Mouse (Mus musculus) layer of hippocampus, adult 9-11 months (tissue): ENCODE data around the gene Ccl22.
A peak's percentile ranks its signal among the peaks of the same experiment; 100 is the strongest.

Experiments used
- DNase-seq: peaks from one replicate; pipeline ENCODE4 v3.0.0; 2022

Ccl22 gene

GRCm38 (mm10) chr8:94779534-94780294, 34.3 kb downstream of the Ccl22 start:
- no peak for DNase-seq

GRCm38 (mm10) chr8:94780491-94781154, 35.2 kb downstream of the Ccl22 start:
- no peak for DNase-seq

DNA sequence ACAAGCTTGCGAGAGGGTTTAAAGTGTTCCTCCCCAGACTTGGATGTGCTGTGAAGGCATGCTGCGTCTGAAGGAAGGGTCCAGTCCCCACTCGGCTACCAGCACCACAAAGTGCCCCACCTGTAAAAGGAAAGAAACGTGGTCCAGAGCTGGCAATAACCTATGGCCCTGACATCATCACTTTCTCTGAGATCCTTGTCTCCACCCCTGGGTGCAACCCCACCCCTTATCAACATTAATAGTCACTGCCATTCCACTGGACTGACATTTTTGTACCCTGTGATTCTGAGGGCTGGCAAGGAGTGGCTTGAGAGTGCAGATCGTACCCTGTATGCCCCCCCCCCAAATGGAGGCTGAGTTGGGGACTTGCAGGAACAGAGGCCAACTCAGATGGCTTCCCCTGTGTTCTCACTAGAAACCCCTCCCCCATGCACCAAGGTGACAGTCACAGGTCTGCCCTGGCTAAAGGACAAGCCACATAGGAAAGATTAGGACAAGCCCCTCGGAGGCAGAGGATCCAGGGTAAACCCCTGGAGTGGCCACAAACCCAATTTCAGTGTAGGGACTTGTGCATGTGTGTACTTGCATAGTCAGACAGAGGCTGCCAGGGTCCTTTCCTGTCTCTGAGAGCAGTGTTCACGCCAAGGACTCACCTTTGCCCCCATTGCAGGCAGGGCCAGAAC, 35.9 kb downstream of the Ccl22 start:
- no peak for DNase-seq

GRCm38 (mm10) chr8:94781838-94782235, 36.4 kb downstream of the Ccl22 start:
- DNase-seq = no peak

GRCm38 (mm10) chr8:94783890-94784289, 38.5 kb downstream of the Ccl22 start:
- DNase-seq = no peak

DNA sequence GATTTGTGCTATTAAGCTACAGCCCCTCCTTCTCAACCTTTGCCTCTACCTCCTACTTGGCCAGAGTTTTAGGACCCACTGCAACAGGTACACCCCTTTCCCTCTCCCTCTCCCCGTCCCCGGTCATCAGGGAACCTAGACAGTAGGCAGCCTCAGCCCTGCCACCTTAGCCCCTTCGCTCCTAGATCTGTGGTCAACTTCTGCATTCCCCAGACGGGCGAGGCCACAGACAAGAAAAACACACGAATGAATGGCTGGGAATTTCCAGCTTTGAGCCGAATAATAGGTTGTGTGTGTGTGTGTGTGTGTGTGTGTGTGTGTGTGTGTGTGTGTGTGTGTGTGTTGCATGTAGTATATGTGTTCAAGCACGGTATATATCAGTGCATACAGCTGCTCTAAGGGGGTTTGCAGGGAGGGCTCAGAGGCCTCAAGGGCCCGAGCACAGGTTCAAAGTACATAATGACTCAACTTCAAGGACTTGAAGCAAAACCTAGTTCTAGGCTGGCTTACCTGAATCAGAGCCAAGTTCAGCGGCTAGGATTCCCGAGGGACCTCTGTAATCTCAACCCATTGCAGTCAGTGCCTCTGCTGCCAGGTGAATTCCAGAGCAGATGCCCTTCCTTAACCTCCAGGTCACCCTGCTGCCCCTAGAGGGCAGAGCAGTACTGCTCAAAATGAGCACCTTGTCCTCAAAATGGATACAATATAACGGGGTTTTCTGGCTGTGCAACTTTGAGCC, 40.0 kb downstream of the Ccl22 start:
- no peak for DNase-seq

DNA sequence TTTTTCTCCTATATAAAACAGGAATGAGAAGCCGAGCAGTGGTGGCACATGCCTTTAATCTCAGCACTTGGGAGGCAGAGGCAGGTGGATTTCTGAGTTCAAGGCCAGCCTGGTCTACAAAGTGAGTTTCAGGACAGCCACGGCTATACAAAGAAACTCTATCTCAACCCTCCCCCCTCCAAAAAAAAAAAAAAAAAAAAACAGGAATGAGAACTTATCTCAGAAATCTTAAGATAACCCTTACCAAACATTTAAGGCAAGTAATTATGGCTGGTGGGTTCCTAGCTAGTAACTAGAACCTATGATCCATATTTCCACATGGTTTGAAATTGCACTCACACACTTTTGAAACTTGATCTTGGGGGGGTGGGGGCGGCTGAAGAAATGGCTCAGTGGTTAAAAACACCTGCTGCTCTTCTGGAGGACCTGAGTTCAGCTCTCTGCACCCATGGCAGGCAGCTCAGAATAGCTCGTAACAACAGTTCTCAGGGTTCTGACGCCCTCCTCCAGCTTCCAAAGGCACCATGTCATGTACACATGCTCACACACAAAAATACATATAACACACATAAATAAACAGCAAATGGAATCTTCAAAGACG, 40.7 kb downstream of the Ccl22 start:
- DNase-seq = no peak

DNA sequence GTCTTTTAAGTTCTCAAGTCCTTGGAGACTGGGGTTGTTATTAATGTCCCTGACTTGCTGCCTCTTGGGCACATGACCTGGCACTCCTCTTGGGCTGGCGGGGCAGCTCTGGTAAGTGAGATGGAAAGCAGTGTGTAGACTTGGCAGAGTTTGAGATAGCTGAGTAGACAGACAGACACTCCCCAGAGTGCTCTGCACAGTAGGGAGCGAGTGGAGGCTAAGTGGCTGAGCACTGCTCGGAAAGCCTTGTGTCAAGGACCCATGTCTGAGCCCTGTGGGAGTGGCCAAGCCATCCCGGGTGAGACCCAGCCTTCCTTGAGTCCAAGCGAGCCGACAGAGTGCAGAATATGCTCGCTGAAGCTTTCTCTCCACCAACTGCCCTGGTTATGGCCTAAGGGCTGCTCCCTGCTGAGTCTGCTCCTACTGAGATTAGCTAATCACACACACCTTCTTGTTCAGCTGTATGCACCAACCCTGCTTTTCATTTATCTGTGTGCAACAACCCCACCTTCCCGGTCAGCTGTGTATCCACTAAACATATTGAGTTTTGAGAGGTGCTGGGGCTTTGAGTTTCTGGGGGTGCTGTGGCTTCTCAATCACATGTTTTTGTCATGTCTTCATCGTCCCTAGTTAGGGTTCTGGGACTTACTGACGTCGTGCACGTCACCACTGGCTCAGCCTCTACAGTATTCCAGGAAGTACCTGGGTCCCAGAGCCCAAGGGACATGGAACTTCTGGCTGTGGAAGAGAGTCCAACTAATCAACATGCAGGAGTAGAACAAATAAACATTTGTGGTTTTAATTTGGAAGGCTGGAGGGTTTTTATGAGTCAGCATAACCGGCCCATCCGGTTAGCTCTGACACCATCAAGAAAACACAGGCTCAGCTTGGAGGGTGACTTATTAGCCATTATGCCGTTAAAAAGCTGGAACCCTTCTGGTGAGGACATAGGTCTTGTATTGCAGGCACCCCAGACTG, 42.4 kb downstream of the Ccl22 start:
- no peak for DNase-seq

DNA sequence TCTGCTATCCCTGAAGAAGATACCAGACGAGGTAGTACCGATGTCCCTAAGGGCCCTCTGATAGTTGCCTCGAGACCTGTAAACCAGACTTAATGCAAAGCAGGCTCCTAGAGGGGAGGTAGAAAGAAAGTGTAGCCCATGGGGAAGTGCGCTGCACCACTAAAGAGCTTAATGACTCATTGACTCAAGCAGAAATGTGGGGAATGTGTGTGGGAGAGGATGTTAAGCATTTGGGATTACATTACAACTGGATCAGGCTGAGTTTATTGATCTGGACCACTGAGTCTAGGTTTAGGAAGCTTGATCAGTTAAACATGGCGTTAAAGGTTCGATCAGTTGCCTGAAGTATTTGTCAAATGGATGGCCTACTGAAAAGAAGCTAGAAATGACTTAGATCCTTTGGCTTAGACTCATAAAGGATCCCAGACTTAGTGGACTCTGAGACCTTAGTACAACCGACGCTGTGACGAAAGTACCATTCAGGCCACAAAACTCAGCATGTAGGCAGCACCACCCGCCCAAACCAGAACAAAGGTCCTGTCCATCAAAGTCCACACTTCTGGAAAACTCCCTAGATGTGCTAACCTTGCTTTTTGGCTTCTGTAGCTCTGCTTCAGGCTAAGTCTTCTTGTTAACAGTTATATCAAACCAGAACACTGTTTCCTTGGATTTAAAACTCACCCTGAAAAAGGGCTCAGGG, 44.0 kb downstream of the Ccl22 start:
- DNase-seq = no peak

- no peak for DNase-seq
Observed at GRCm38 (mm10) chr8:94794368-94794767, 49.0 kb downstream of the Ccl22 start.

DNA sequence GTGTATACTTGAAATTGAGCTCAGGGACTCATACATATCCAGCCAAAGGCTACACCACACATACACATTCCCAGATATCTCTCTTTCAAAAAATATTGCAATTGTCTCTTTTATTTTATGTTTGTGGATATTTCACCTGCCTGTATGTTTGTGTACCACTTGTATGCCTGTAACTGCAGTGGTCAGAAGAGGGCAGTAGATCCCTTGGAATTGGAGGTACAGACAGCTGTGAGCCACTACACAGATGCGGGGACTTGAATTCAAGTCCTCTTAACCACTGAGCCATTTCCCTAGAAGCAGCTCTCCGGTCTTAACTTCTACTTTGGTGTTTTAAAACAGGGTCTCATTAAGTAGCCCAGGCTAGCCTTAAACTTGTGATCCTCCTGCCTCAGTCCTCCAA, 49.4 kb downstream of the Ccl22 start:
- no peak for DNase-seq

DNA sequence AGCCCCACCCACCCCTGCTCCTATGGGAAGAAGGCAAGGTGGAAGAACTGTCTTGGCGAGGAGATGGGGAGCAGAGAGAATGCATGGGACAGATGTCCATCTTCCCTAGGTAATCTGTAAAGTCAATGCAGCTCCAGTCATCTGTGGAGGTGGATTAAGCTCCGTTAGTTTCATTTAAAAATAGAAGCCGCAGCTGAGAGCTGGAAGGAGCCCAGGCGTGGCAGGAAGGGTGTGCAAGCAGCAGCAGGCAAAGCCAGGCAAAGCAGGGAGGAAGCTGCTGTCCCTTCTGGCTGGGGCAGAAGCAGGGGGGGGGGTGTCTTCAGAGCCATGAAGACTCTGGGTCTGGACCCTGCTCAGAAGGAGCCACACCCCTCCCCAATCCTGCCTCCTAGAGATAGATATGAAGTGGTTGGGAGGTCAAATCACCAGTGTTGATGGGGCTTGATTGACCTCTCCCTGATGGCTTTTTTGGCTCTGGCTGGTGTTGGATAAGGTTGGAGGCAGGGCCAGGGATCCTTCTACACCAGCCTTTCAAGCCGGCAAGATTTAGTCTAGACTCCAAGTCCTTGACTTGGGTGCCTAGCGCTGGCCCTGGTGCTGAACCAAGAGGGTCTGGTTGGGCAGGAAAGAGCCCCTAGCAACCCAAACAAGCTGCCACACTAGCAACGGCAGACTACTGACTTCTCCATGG, 55.0 kb downstream of the Ccl22 start:
- DNase-seq = peak; percentile 64
